Mouse (Mus musculus) erythroblast, embryonic 14.5 days (primary cell): ENCODE measurements around the gene Pomp.

Source experiments
- GATA1 ChIP-seq: IDR thresholded peaks from 2 replicates; pipeline ENCODE4 v1.6.1; 2012; ENCODE audit warnings: low read length, inconsistent platforms, mixed read lengths
- TAL1 ChIP-seq: IDR thresholded peaks from 3 replicates; pipeline ENCODE4 v1.6.1; 2012; ENCODE audit warnings: low read length, inconsistent platforms, mixed read lengths

- TF ChIP-seq TAL1 (no peak), GATA1 (no peak)
Observed at GRCm38 (mm10) chr5:147892735-147893134, 32.5 kb downstream of the Pomp start.
